Mouse (Mus musculus): ENCODE results near the gene Fam213a. TPM values are rescaled to one million over a fixed set of nuclear protein-coding genes. Genes with fewer than 3 reads are reported as not detected.

The Fam213a gene
- polyA plus RNA-seq, 2 experiments: 39.4 to 41.8 TPM

- no peak for ATAC-seq (ENCODE audit: insufficient read depth)
- Histone ChIP-seq H3K36me3 (replicated peaks; ENCODE audit: control insufficient read depth, insufficient read depth, low read depth) (peaks cover 42% of the 10 kb centered on the region), H3K4me3 (ENCODE audit: insufficient read depth in 1 of 2, low read depth in 2 of 2, low read length in 2 of 2) (no peak overlapping the region), H3K9me3 (ENCODE audit: control insufficient read depth, low read length) (no peaks in the 10 kb centered on the region), H3K9ac (replicated peaks) (no peak overlapping the region), H3K27ac (no peak overlapping the region), H3K4me2 (ENCODE audit: low read depth) (no peak overlapping the region), H3K27me3 (ENCODE audit: control insufficient read depth, insufficient read depth, low read length) (no peaks in the 10 kb centered on the region), H3K4me1 (replicated peaks; ENCODE audit: control insufficient read depth in 2 of 2, insufficient read depth in 2 of 2, low read length in 1 of 2) (peaks cover 0 to 7% of the 10 kb centered on the region in 2 experiments; a peak in 2 of 4 replicates)
- DNase-seq (ENCODE audit: low read depth in 3 of 3, low spot score in 3 of 3): no peak
- TF ChIP-seq CTCF (IDR thresholded peaks at IDR 0.05; ENCODE audit: low read depth) (no peak), EP300 (IDR thresholded peaks at IDR 0.05; ENCODE audit: low read depth) (no peak)
- 75% methylated on average over 7 of the region's 7 CpGs for WGBS (ENCODE audit: insufficient replicate concordance)
Observed at GRCm38 (mm10) chr14:40999904-41000645, 13.5 kb downstream of the Fam213a start.

DNA sequence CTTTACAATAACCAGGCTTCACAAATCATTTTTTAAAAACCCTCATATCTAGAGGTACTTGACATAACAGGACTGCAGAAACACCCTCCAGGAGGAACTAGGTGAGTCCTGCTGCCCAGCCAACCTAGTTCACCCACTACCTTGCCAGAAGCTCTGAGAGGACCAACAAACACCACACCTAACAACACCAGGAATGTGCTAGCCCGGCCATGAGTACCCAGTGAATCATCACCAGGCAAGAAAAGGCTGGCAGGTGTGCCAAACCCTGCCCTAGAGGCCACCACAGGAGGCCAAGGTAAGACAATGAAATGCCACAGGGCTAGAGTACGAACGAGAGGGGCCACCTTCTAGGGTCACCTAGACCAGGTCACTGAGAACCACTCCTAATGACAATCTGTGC, 17.4 kb downstream of the Fam213a start:
- Histone ChIP-seq H3K4me2 (ENCODE audit: low read depth) (no peak overlapping the region), H3K4me1 (replicated peaks; ENCODE audit: control insufficient read depth in 2 of 2, insufficient read depth in 2 of 2, low read length in 1 of 2) (peaks cover 19 to 23% of the 10 kb centered on the region in 2 experiments), H3K27ac (no peak overlapping the region), H3K9ac (replicated peaks) (no peak overlapping the region), H3K27me3 (ENCODE audit: control insufficient read depth, insufficient read depth, low read length) (no peaks in the 10 kb centered on the region), H3K4me3 (ENCODE audit: insufficient read depth in 1 of 2, low read depth in 2 of 2, low read length in 2 of 2) (no peak overlapping the region), H3K9me3 (ENCODE audit: control insufficient read depth, low read length) (no peaks in the 10 kb centered on the region), H3K36me3 (replicated peaks; ENCODE audit: control insufficient read depth, insufficient read depth, low read depth) (peaks cover 37% of the 10 kb centered on the region)
- TF ChIP-seq CTCF (IDR thresholded peaks at IDR 0.05; ENCODE audit: low read depth) (no peak), EP300 (IDR thresholded peaks at IDR 0.05; ENCODE audit: low read depth) (no peak)
- DNase-seq (ENCODE audit: low read depth in 3 of 3, low spot score in 3 of 3) (no peak), ATAC-seq (ENCODE audit: insufficient read depth) (no peak)
- 85% methylated on average over 3 of the region's 3 CpGs for WGBS (ENCODE audit: insufficient replicate concordance)

DNA sequence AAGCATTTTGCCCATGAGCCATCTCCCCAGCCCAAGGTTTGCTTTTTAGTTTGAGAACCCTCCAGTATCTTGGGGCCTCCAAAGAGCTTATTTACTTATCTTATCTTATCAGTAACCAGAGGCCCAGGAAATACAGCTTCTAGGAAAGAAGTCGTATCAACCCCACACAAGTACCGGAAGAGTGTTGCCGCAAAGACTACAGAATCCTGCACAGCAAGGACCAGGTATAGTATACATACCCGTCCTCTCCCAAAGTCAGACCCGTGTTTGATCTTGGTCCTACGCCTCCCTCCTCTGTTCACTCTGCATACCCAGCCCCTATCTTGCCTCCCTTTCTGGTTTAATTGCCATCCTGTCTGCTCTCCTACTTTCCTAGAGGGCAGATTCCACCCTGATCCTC, 21.1 kb downstream of the Fam213a start:
- DNase-seq (ENCODE audit: low read depth in 3 of 3, low spot score in 3 of 3) (peak; percentile 51 to 71 (median 61)), ATAC-seq (ENCODE audit: insufficient read depth) (peak; percentile 85)
- Histone ChIP-seq H3K27ac (peak overlapping the region; percentile 72), H3K36me3 (replicated peaks; ENCODE audit: control insufficient read depth, insufficient read depth, low read depth) (peaks cover 20% of the 10 kb centered on the region), H3K4me2 (ENCODE audit: low read depth) (peak overlapping the region; percentile 74), H3K9ac (replicated peaks) (peak overlapping the region; percentile 58), H3K9me3 (ENCODE audit: control insufficient read depth, low read length) (no peaks in the 10 kb centered on the region), H3K4me1 (replicated peaks; ENCODE audit: control insufficient read depth in 2 of 2, insufficient read depth in 2 of 2, low read length in 1 of 2) (peaks cover 40 to 45% of the 10 kb centered on the region in 2 experiments), H3K27me3 (ENCODE audit: control insufficient read depth, insufficient read depth, low read length) (no peaks in the 10 kb centered on the region), H3K4me3 (ENCODE audit: insufficient read depth in 1 of 2, low read depth in 2 of 2, low read length in 2 of 2) (peak overlapping the region; percentile 21 to 50)
- 5% methylated on average over 6 of the region's 6 CpGs for WGBS (ENCODE audit: insufficient replicate concordance)
- no peak for TF ChIP-seq CTCF (IDR thresholded peaks at IDR 0.05; ENCODE audit: low read depth)
- peak; percentile 93 for TF ChIP-seq EP300 (IDR thresholded peaks at IDR 0.05; ENCODE audit: low read depth)

GRCm38 (mm10) chr14:40988780-40989179, 24.8 kb downstream of the Fam213a start:
- peak; percentile 44 for ATAC-seq (ENCODE audit: insufficient read depth)
- WGBS (ENCODE audit: insufficient replicate concordance): 26% methylated on average over 5 of the region's 5 CpGs
- no peaks in the 10 kb centered on the region for H3K27me3 ChIP-seq (ENCODE audit: control insufficient read depth, insufficient read depth, low read length)
- peaks cover 40 to 45% of the 10 kb centered on the region in 2 experiments for H3K4me1 ChIP-seq (replicated peaks; ENCODE audit: control insufficient read depth in 2 of 2, insufficient read depth in 2 of 2, low read length in 1 of 2)
- no peak overlapping the region for H3K4me3 ChIP-seq (ENCODE audit: insufficient read depth in 1 of 2, low read depth in 2 of 2, low read length in 2 of 2)
- H3K4me2 ChIP-seq (ENCODE audit: low read depth): peak overlapping the region; percentile 74
- no peaks in the 10 kb centered on the region for H3K9me3 ChIP-seq (ENCODE audit: control insufficient read depth, low read length)
- TF ChIP-seq EP300 (IDR thresholded peaks at IDR 0.05; ENCODE audit: low read depth): peak; percentile 58
- no peak for TF ChIP-seq CTCF (IDR thresholded peaks at IDR 0.05; ENCODE audit: low read depth)
- no peaks in the 10 kb centered on the region; the same call in none of the 2 replicates for H3K36me3 ChIP-seq (replicated peaks; ENCODE audit: control insufficient read depth, insufficient read depth, low read depth)
- no peak overlapping the region; the same call in 1 of the 2 replicates for H3K9ac ChIP-seq (replicated peaks)
- DNase-seq (ENCODE audit: low read depth in 3 of 3, low spot score in 3 of 3): peak in 1 of 3 experiments; percentile 67
- peak overlapping the region; percentile 32; the same call in 1 of the 2 replicates for H3K27ac ChIP-seq

GRCm38 (mm10) chr14:40987184-40987583, 26.4 kb downstream of the Fam213a start:
- Histone ChIP-seq H3K27me3 (ENCODE audit: control insufficient read depth, insufficient read depth, low read length) (no peaks in the 10 kb centered on the region), H3K4me2 (ENCODE audit: low read depth) (no peak overlapping the region), H3K27ac (no peak overlapping the region), H3K4me1 (replicated peaks; ENCODE audit: control insufficient read depth in 2 of 2, insufficient read depth in 2 of 2, low read length in 1 of 2) (peaks cover 30 to 32% of the 10 kb centered on the region in 2 experiments), H3K36me3 (replicated peaks; ENCODE audit: control insufficient read depth, insufficient read depth, low read depth) (no peaks in the 10 kb centered on the region), H3K4me3 (ENCODE audit: insufficient read depth in 1 of 2, low read depth in 2 of 2, low read length in 2 of 2) (no peak overlapping the region), H3K9ac (replicated peaks) (no peak overlapping the region), H3K9me3 (ENCODE audit: control insufficient read depth, low read length) (no peaks in the 10 kb centered on the region)
- no peak for DNase-seq (ENCODE audit: low read depth in 3 of 3, low spot score in 3 of 3)
- TF ChIP-seq EP300 (IDR thresholded peaks at IDR 0.05; ENCODE audit: low read depth): no peak
- TF ChIP-seq CTCF (IDR thresholded peaks at IDR 0.05; ENCODE audit: low read depth): no peak
- ATAC-seq (ENCODE audit: insufficient read depth): no peak
- WGBS (ENCODE audit: insufficient replicate concordance): 73% methylated on average over 2 of the region's 2 CpGs

Measured in liver, embryonic 14.5 days (tissue).